Mouse (Mus musculus) right cerebral cortex, adult 18-20 months (tissue): Measurements from ENCODE around the gene Rhox2e.
"Not testable (repeated sequence)": the region's sequence is repeated elsewhere in the genome, so short reads cannot be mapped to it uniquely, and the experiment has no call there.

ENCODE experiments used
- DNase-seq: peaks from one replicate; pipeline ENCODE4 v3.0.0; 2022; ENCODE audit warnings: mixed read lengths

Gene Rhox2e

GRCm38 (mm10) chrX:37530152-37530551, at the start of gene Rhox2e:
Gene Rhox2e (plus strand): TSS chrX:37530452.
- not testable (repeated sequence) for DNase-seq

- not testable (repeated sequence) for DNase-seq
These were observed 16.2 kb upstream of the Rhox2e start, which contains the start of gene Rhox4d for GRCm38 (mm10) chrX:37514059-37514458. Gene Rhox4d (plus strand): TSS chrX:37514359.

- not testable (repeated sequence) for DNase-seq
These were observed 11.5 kb downstream of the Rhox2e start, which contains the start of gene Rhox3e for GRCm38 (mm10) chrX:37541719-37542118. Gene Rhox3e (plus strand): TSS chrX:37542019.

- not testable (repeated sequence) for DNase-seq
These were observed 26.9 kb downstream of the Rhox2e start, which contains the start of gene Rhox4e for GRCm38 (mm10) chrX:37557112-37557511. Gene Rhox4e (plus strand): TSS chrX:37557412.

GRCm38 (mm10) chrX:37571105-37571504, 40.9 kb downstream of the Rhox2e start, which contains the start of gene Rhox2f:
Gene Rhox2f (plus strand): TSS chrX:37571405.
- DNase-seq = not testable (repeated sequence)

- not testable (repeated sequence) for DNase-seq
These were observed 42.4 kb downstream of the Rhox2e start for GRCm38 (mm10) chrX:37572638-37573037.

- not testable (repeated sequence) for DNase-seq
These were observed 50.4 kb downstream of the Rhox2e start, which contains the start of gene Rhox3f for GRCm38 (mm10) chrX:37580692-37581091. Gene Rhox3f (plus strand): TSS chrX:37580992.
